Mouse (Mus musculus) hindbrain, embryonic 12.5 days (tissue): ENCODE results near the gene Arid3b. TPM values are rescaled to one million over a fixed set of nuclear protein-coding genes. Genes with fewer than 3 reads are reported as not detected.

Experiments used
- ATAC-seq: fragments of 200-750 bp; cut with Nextera tagmentation; 2 replicates; pipeline ENCODE4 v1.8.0; 2017; ENCODE audit warnings: moderate TSS enrichment; ENCODE audit not compliant: low FRiP score
- H3K27ac ChIP-seq: fragments of 300-500 bp; sonication (generic); 2 replicates; pipeline ENCODE4 v1.5.1; 2016; ENCODE audit warnings: mild to moderate bottlenecking
- H3K27me3 ChIP-seq: fragments of 300-500 bp; sonication (generic); 2 replicates; pipeline ENCODE4 v1.6.1; 2016; ENCODE audit warnings: mild to moderate bottlenecking
- H3K36me3 ChIP-seq: fragments of 300-500 bp; sonication (generic); 2 replicates; pipeline ENCODE4 v1.6.1; 2016; ENCODE audit warnings: mild to moderate bottlenecking
- H3K4me1 ChIP-seq: fragments of 300-500 bp; sonication (generic); 2 replicates; pipeline ENCODE4 v1.6.1; 2016
- H3K4me2 ChIP-seq: fragments of 300-500 bp; sonication (generic); replicated peaks from 2 replicates; pipeline ENCODE4 v1.6.1; 2016; ENCODE audit warnings: mild to moderate bottlenecking
- H3K4me3 ChIP-seq: fragments of 300-500 bp; sonication (generic); 2 replicates; pipeline ENCODE4 v1.5.1; 2016; ENCODE audit warnings: mild to moderate bottlenecking
- H3K9ac ChIP-seq: fragments of 300-500 bp; sonication (generic); 2 replicates; pipeline ENCODE4 v1.6.1; 2016; ENCODE audit warnings: mild to moderate bottlenecking, moderate library complexity
- H3K9me3 ChIP-seq: fragments of 300-500 bp; sonication (generic); replicated peaks from 2 replicates; pipeline ENCODE4 v1.6.1; 2016; ENCODE audit warnings: mild to moderate bottlenecking
- WGBS: fragments of 180-500 bp; shearing (Covaris S2); methylation state at CpG from one replicate; pipeline ENCODE4 v1.1.7; 2016; 5-methylcytosine and 5-hydroxymethylcytosine counted together
- polyA plus RNA-seq: library from polyadenylated mRNA; unstranded; fragments of >200 nt; fragmentation: Nextera tagmentation; extraction: Ambion mirVana; gene quantifications from 2 replicates; pipeline ENCODE4 v1.2.1, GENCODE M21; 2016

The Arid3b gene
- polyA plus RNA-seq, 1 experiment from 2014 or later: 22.9 TPM

DNA sequence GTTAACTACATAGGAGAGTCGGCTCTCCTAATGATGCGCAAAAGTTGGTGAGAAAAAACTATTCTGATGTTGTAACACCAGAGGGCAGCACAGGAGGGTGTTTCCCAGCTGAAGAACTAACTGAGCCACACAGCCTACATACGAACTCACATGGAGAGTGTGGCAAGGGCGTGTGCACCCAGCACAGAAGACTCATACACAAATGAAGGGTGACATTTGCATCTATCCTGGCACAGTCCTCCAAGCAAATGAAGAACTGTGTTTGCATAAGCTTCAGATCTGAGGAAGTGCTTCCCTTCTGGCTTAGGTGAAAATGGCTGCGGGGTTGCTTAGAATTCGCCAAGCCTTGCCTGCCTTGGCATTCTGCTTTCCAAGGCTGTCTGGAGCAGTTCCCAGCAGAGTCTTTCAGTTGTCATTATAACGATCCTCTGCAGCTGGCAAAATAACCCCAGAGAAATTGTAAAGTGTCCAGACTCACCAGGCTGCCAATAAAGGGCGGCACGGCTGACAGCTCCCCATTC is 25.4 kb upstream of the Arid3b start:
- Histone ChIP-seq H3K4me3 (no peak overlapping the region), H3K27ac (no peak overlapping the region), H3K9ac (no peak overlapping the region), H3K36me3 (no peaks in the 10 kb centered on the region), H3K9me3 (no peaks in the 10 kb centered on the region), H3K4me1 (no peaks in the 10 kb centered on the region), H3K4me2 (no peak overlapping the region), H3K27me3 (no peaks in the 10 kb centered on the region)
- 39% methylated on average over 9 of the region's 9 CpGs for WGBS
- ATAC-seq: no peak

GRCm38 (mm10) chr9:57856456-57856855 is 19.9 kb upstream of the Arid3b start:
- no peak for ATAC-seq

DNA sequence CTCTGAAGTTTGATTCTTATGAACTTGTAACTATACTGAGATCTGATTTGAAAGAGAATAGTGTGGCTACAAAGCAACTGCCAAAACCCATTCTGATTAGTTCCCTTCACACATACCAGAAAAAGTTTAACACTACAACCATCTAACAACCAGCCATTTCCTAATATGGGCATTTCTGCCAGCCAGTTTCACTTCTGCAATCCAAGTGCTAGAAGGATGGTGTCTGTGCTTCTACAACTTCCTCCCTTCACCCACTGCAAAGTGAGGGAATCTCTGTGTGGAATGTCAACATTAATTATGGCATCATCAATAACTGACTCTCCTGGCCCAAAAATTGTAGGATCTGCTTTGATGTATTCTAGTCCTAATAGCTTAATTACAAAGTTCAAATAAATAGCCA is 17.7 kb upstream of the Arid3b start:
- Histone ChIP-seq H3K4me2 (no peak overlapping the region), H3K36me3 (no peaks in the 10 kb centered on the region), H3K9me3 (no peaks in the 10 kb centered on the region), H3K9ac (no peak overlapping the region), H3K27me3 (no peaks in the 10 kb centered on the region), H3K4me1 (no peaks in the 10 kb centered on the region), H3K27ac (no peak overlapping the region), H3K4me3 (no peak overlapping the region)
- no peak for ATAC-seq

More at GRCm38 (mm10) chr9:57856456-57856855, 19.9 kb upstream of the Arid3b start:
- Histone ChIP-seq H3K27me3 (no peaks in the 10 kb centered on the region), H3K4me1 (no peaks in the 10 kb centered on the region), H3K9ac (no peak overlapping the region), H3K27ac (no peak overlapping the region), H3K36me3 (no peaks in the 10 kb centered on the region), H3K4me3 (no peak overlapping the region), H3K4me2 (no peak overlapping the region), H3K9me3 (no peaks in the 10 kb centered on the region)
- 71% methylated on average over 2 of the region's 2 CpGs for WGBS

DNA sequence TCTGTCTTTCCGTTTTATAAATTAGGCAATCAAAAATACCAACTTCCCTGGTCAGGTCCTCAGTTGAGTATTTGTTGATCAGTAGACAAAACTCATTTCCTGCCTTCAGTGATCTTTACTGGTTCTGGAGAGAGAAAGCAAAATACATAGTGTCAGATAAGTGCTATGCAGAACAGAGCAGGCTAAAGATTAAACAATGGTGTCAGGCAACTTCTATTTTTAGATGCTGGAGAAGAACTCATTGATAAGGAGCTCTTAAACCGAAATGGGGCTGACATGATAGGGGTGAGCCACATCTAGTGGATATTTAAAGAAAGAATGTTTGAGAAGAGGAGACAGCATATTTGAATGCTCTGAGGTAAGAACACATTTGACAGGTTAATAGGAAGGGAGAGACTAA is 2.4 kb upstream of the Arid3b start:
- H3K9me3 ChIP-seq: no peaks in the 10 kb centered on the region
- H3K4me3 ChIP-seq: no peak overlapping the region
- no peak overlapping the region for H3K4me2 ChIP-seq
- no peaks in the 10 kb centered on the region; the same call in 1 of the 2 replicates for H3K36me3 ChIP-seq
- H3K27me3 ChIP-seq: no peaks in the 10 kb centered on the region
- WGBS: 84% methylated on average over 2 of the region's 2 CpGs
- peaks cover 18% of the 10 kb centered on the region for H3K4me1 ChIP-seq
- H3K9ac ChIP-seq: no peak overlapping the region
- H3K27ac ChIP-seq: no peak overlapping the region
- ATAC-seq: no peak

DNA sequence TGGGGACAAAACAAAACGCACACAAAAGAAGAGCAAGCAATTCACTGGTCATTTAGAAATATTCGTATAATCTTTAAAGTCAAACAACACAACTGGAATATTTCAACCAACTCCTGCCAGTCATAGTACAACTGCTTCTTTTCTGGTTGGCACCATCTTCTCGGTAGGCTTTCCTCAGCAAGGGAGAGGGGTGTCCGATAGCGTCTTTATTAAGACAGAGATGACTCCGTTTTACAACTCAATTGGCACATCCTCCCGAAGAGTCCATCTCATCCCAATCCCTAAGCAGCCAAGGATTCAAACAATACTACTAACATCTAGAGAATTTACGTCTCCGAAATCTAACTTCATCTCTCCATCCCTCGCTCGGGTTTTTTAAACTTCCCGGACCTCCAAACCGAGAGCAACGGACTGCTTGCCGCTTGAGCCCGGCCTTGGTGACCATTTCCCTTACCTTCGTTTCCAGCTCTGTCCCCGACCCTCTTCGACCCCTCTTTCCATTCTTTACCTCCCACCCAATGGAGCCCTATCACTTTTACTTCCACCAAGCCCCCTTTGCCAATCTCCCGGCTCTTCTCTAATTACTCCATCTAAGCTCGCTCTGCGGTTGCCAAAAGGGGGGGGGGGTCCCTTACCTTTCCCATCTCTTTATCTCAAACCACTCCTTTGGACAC is 615 bp downstream of the Arid3b start:
- peaks cover 8% of the 10 kb centered on the region; the same call in 1 of the 2 replicates for H3K36me3 ChIP-seq
- peak overlapping the region; percentile 83 for H3K4me3 ChIP-seq
- H3K9me3 ChIP-seq: no peaks in the 10 kb centered on the region
- peak overlapping the region; percentile 82 for H3K27ac ChIP-seq
- H3K27me3 ChIP-seq: no peaks in the 10 kb centered on the region
- whole genome bisulfite sequencing: 2% methylated on average over 22 of the region's 22 CpGs
- peak overlapping the region; percentile 64 for H3K4me2 ChIP-seq
- no peak; the same call in 1 of the 2 replicates for ATAC-seq
- peaks cover 41% of the 10 kb centered on the region for H3K4me1 ChIP-seq
- peak overlapping the region; percentile 79 for H3K9ac ChIP-seq

GRCm38 (mm10) chr9:57834629-57835417 is 1.8 kb downstream of the Arid3b start:
- peaks cover 8% of the 10 kb centered on the region; the same call in 1 of the 2 replicates for H3K36me3 ChIP-seq
- ATAC-seq: no peak
- no peak overlapping the region for H3K27ac ChIP-seq
- H3K4me3 ChIP-seq: peak overlapping the region; percentile 17; the same call in 1 of the 2 replicates
- peak overlapping the region; percentile 64 for H3K4me2 ChIP-seq
- peak overlapping the region; percentile 47; the same call in 1 of the 2 replicates for H3K9ac ChIP-seq
- no peaks in the 10 kb centered on the region for H3K9me3 ChIP-seq
- peaks cover 52% of the 10 kb centered on the region for H3K4me1 ChIP-seq
- WGBS: 17% methylated on average over 11 of the region's 11 CpGs
- no peaks in the 10 kb centered on the region for H3K27me3 ChIP-seq

DNA sequence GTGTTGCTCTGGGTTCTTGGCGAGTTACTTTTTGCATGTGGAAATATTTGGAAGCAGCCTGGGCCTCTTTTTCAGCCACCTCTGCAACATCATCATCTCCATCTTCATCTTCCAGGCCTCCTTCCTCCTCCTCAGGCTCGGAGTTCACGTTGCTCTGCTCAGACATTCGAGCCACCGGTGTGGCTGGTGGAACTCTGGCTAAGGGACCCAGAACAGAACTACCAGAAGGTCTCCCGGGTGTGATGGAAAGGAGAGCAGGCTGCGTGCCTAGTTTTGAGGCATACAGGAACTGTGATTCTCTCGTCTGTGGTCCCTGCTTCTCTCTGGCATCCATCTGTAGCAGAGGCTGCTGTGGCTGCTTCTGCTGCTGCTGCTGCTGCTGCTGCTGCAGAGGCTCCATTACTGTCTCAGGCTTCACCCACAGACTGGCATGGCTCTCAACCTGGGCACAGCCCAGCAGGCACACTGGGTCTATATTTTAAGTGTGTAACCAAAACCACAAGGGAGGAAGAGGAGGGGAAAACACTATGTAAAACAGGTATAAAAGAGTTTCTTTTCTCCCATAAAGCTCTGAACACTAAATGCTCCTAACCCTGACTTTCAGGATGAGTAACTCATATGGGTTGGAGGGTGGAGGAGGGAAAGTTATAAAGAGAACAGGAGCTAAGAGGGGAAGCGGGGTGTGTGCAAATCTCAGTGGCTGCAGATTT is 2.7 kb downstream of the Arid3b start:
- Histone ChIP-seq H3K27me3 (no peaks in the 10 kb centered on the region), H3K9me3 (no peaks in the 10 kb centered on the region), H3K9ac (no peak overlapping the region), H3K27ac (no peak overlapping the region), H3K4me2 (peak overlapping the region; percentile 19), H3K36me3 (peaks cover 8% of the 10 kb centered on the region; the same call in 1 of the 2 replicates), H3K4me1 (peaks cover 62% of the 10 kb centered on the region), H3K4me3 (0 out of 2 replicates have a peak overlapping the region, but pooled peaks have one; percentile 8)
- ATAC-seq: no peak
- WGBS: 66% methylated on average over 9 of the region's 9 CpGs

GRCm38 (mm10) chr9:57831267-57832082 is 5.1 kb downstream of the Arid3b start:
- Histone ChIP-seq H3K4me3 (peak overlapping the region; percentile 13), H3K27ac (0 out of 2 replicates have a peak overlapping the region, but pooled peaks have one; percentile 35), H3K9me3 (no peaks in the 10 kb centered on the region), H3K36me3 (peaks cover 8% of the 10 kb centered on the region; the same call in 1 of the 2 replicates), H3K4me2 (peak overlapping the region; percentile 38), H3K9ac (0 out of 2 replicates have a peak overlapping the region, but pooled peaks have one; percentile 28), H3K4me1 (peaks cover 58% of the 10 kb centered on the region), H3K27me3 (no peaks in the 10 kb centered on the region)
- ATAC-seq: peak; percentile 91
- 18% methylated on average over 24 of the region's 24 CpGs for WGBS

DNA sequence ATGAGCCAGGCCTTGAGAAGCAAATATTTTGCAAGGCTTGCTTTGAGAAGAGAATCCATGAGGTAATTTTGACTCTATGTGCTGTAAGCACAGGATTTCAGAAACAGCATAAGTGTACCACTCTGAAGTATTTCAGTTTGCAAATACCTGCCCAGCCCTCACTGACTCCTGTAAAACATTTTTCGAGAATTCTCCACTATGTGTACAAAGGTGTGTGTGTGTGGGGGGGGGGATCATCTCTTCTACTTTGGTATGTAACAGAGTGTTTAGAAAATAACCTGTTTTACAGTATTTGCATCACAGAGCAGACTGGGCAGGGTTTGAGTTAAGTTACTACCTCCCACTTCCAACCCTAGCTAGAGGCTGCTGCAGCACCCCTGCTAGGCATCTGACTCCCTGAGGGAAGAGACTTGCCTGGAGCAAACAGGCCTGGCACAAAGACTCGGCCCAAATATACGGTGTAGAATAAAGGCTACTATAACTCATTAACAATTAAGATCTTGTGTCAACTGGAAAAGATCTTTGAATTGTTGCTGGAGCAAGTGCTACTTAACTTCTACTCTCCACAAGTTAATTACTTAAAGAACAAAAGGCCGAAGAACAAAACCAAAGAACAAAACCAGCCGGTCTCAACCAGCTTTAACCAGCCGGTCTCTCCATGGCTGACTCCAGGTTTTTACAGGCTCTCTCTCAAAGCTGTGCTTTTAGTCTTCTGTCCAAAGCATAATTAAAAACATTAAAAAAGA is 6.6 kb downstream of the Arid3b start:
- WGBS: 29% methylated on average over 6 of the region's 6 CpGs
- Histone ChIP-seq H3K36me3 (peaks cover 13% of the 10 kb centered on the region), H3K4me3 (no peak overlapping the region), H3K9me3 (no peaks in the 10 kb centered on the region), H3K27me3 (no peaks in the 10 kb centered on the region), H3K4me2 (peak overlapping the region; percentile 38), H3K9ac (peak overlapping the region; percentile 19; the same call in 1 of the 2 replicates), H3K27ac (no peak overlapping the region), H3K4me1 (peaks cover 50% of the 10 kb centered on the region)
- ATAC-seq: no peak

GRCm38 (mm10) chr9:57823397-57823796 is 13.2 kb downstream of the Arid3b start:
- Histone ChIP-seq H3K9ac (no peak overlapping the region), H3K27ac (no peak overlapping the region), H3K27me3 (no peaks in the 10 kb centered on the region), H3K9me3 (no peaks in the 10 kb centered on the region), H3K36me3 (peaks cover 5% of the 10 kb centered on the region; the same call in 1 of the 2 replicates), H3K4me1 (peaks cover 23% of the 10 kb centered on the region), H3K4me2 (no peak overlapping the region), H3K4me3 (no peak overlapping the region)
- ATAC-seq: no peak
- WGBS: 90% methylated on average over 1 of the region's 1 CpGs

GRCm38 (mm10) chr9:57822812-57823211 is 13.8 kb downstream of the Arid3b start:
- H3K9ac ChIP-seq: no peak overlapping the region
- no peak overlapping the region for H3K27ac ChIP-seq
- H3K36me3 ChIP-seq: peaks cover 5% of the 10 kb centered on the region; the same call in 1 of the 2 replicates
- H3K4me2 ChIP-seq: 0 out of 2 replicates have a peak overlapping the region, but pooled peaks have one; percentile 17
- H3K27me3 ChIP-seq: no peaks in the 10 kb centered on the region
- 69% methylated on average over 13 of the region's 13 CpGs for WGBS
- ATAC-seq: no peak
- no peaks in the 10 kb centered on the region for H3K9me3 ChIP-seq
- peaks cover 26% of the 10 kb centered on the region for H3K4me1 ChIP-seq
- no peak overlapping the region for H3K4me3 ChIP-seq
